Mouse (Mus musculus) bone marrow, adult 2 months (tissue): Measurements from ENCODE around the gene Ror1.

Experiments
- CTCF ChIP-seq: fragments of 200-500 bp; IDR thresholded peaks from 2 replicates; pipeline ENCODE4 v1.5.1; 2011; ENCODE audit warnings: low read length, control low read depth; ENCODE audit not compliant: control insufficient read depth, insufficient read depth
- POLR2A ChIP-seq: fragments of 200-500 bp; IDR thresholded peaks from 2 replicates; pipeline ENCODE4 v1.6.1; 2011; ENCODE audit warnings: low read depth, mild to moderate bottlenecking, control low read depth, low read length, borderline replicate concordance; ENCODE audit not compliant: control insufficient read depth

GRCm38 (mm10) chr4:100059811-100060210 lies 35.8 kb upstream of the Ror1 start:
- TF ChIP-seq CTCF (no peak), POLR2A (no peak)
